Mouse (Mus musculus) heart, adult 9 months (tissue): ENCODE measurements around the gene Fgfr2.

Experiments
- DNase-seq, 2 experiments: peaks; one replicate each; pipeline ENCODE4 v3.0.0; 2022; ENCODE audit warnings: low spot score in 2 of 2

The Fgfr2 gene

GRCm38 (mm10) chr7:131553771-131554175 is 1569.4 kb downstream of the Fgfr2 start:
- no peak for DNase-seq

- DNase-seq: no peak
Measured at GRCm38 (mm10) chr7:131552781-131553180, 1570.4 kb downstream of the Fgfr2 start.

- DNase-seq: no peak
Measured at GRCm38 (mm10) chr7:131551931-131552741, 1571.0 kb downstream of the Fgfr2 start.

GRCm38 (mm10) chr7:131551471-131551870 is 1571.7 kb downstream of the Fgfr2 start:
- DNase-seq: no peak

- DNase-seq: no peak
Measured at GRCm38 (mm10) chr7:131548473-131548872, 1574.7 kb downstream of the Fgfr2 start, which contains the start of gene Hmx2. Hmx2 (plus strand) TSS chr7:131548773.

GRCm38 (mm10) chr7:131547481-131547880 is 1575.7 kb downstream of the Fgfr2 start:
- DNase-seq: no peak

- no peak for DNase-seq
Measured at GRCm38 (mm10) chr7:131546423-131546822, 1576.7 kb downstream of the Fgfr2 start.

GRCm38 (mm10) chr7:131545701-131546385 is 1577.3 kb downstream of the Fgfr2 start:
- DNase-seq: no peak

- no peak for DNase-seq
Measured at GRCm38 (mm10) chr7:131544871-131545270, 1578.3 kb downstream of the Fgfr2 start.

GRCm38 (mm10) chr7:131543623-131544481 is 1579.3 kb downstream of the Fgfr2 start:
- no peak for DNase-seq

GRCm38 (mm10) chr7:131542872-131543622 is 1580.1 kb downstream of the Fgfr2 start:
- no peak for DNase-seq

- no peak for DNase-seq
Measured at GRCm38 (mm10) chr7:131542115-131542871, 1580.9 kb downstream of the Fgfr2 start, which contains the start of gene Hmx3. Hmx3 (plus strand) TSS chr7:131542867.

- no peak for DNase-seq
Measured at GRCm38 (mm10) chr7:131541184-131542114, 1581.7 kb downstream of the Fgfr2 start.

GRCm38 (mm10) chr7:131539979-131540378 is 1583.2 kb downstream of the Fgfr2 start:
- DNase-seq: peak; percentile 33 to 74

GRCm38 (mm10) chr7:131503739-131504138 is 1619.4 kb downstream of the Fgfr2 start:
- DNase-seq: no peak

GRCm38 (mm10) chr7:131478403-131478802 is 1644.7 kb downstream of the Fgfr2 start:
- DNase-seq: no peak

- DNase-seq: no peak
Measured at GRCm38 (mm10) chr7:131477140-131477539, 1646.0 kb downstream of the Fgfr2 start.

GRCm38 (mm10) chr7:131471551-131471950 is 1651.6 kb downstream of the Fgfr2 start:
- DNase-seq: no peak

- no peak for DNase-seq
Measured at GRCm38 (mm10) chr7:131469506-131469905, 1653.6 kb downstream of the Fgfr2 start.
